29 mouse cellular contexts compared by ENCODE assay signal in the genomic region with DNA sequence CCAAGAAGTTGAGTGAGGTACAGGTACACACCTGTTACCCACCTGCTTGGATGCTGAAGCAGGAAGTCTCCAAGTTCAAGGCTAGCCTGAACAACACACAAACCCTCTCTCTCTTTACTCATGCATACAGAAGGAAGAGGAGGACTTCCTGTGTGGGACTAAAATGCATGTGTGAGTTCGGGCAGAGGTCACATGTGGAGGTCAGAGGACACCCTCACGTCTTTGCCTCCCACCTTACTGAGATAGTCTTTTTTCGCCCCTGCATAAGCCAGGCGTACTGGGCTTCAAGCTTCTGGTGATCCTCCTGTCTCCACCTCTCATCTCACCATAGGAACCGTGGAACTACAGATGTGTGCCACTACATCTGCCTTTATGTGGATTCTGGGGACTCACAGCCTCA. TPM values are rescaled to one million over a fixed set of nuclear protein-coding genes. Genes with fewer than 3 reads are reported as not detected.
DNase-seq lines count a peak whose midpoint lies in the region; ATAC-seq lines count a peak whose summit lies in the region.
"Had no signal": no experiment of that assay in that cellular context is flagged by ENCODE, and none has a peak within 500 bp of the region (broad histone marks: within the 10 kb centered on the region; RNA-seq: fewer than 3 reads in every experiment).

No protein-coding gene starts in this region.

- peak; percentile 37 for ATAC-seq in CD4-positive, CD25-positive, alpha-beta regulatory T cell, adult 4 months
- ATAC-seq in erythroid progenitor cell, adult 5-6 weeks (replicated peaks; ENCODE audit: low FRiP score, poor library complexity, severe bottlenecking): no peak
- ATAC-seq: forebrain, postnatal 0 days; intestine, postnatal 0 days had no signal

- peak; percentile 32 to 36 for DNase-seq in spleen, postnatal 36 days (ENCODE audit: low spot score in 2 of 2)
- DNase-seq in spleen, adult 12 weeks (ENCODE audit: low spot score): no peak
- DNase-seq in induced T-regulatory cell, adult 2 months (ENCODE audit: low read depth): peak; percentile 52
- no peak for DNase-seq in gastrocnemius, postnatal 14 days
- DNase-seq in MN1 (ENCODE audit: low spot score): no peak
- DNase-seq: cerebellum, postnatal 14 days; embryo, embryonic 11 days; forebrain, postnatal 0 days; midbrain, embryonic 14.5 days; right cerebral cortex, postnatal 14 days had no signal

- intact Hi-C loops in gastrocnemius, postnatal 14 days (cut with DNase I; ENCODE audit: low total_unique reads): no loop called here

RNA-seq across cellular contexts. Expression of gene Gm20403, which starts 12.1 kb away (rescaled TPM):
- not detected for polyA plus RNA-seq in CD4-positive, CD25-positive, alpha-beta regulatory T cell, adult 4 months (2017; shearing (Covaris generic))
- total RNA-seq in erythroid progenitor cell, adult 5-6 weeks (2015; ENCODE audit: low replicate concordance): not detected in 2 replicates
- total RNA-seq in erythroid progenitor cell, adult 5-6 weeks (2017; ENCODE audit: low replicate concordance): not detected in 2 replicates
- total RNA-seq in gastrocnemius, postnatal 14 days (2021): not detected
- total RNA-seq: adrenal gland, adult 8-10 months; forebrain, postnatal 0 days; heart, postnatal 14 days; layer of hippocampus, postnatal 14 days; left cerebral cortex, postnatal 25 days; megakaryocyte progenitor cell, adult 5-6 weeks had no signal
- polyA plus RNA-seq: brain, embryonic 14.5 days; embryonic facial prominence, embryonic 14.5 days; forebrain, postnatal 0 days; gonadal fat pad, adult 2 months; heart, embryonic 12.5 days; hindbrain, embryonic 14.5 days; intestine, postnatal 0 days; kidney, embryonic 16.5 days; large intestine, adult 2 months; limb, embryonic 14.5 days; liver, embryonic 15.5 days; lung, postnatal 0 days; midbrain, embryonic 14.5 days; neural tube, embryonic 14.5 days had no signal

RNA-seq across cellular contexts. Expression of gene Baz1a, which starts 15.7 kb away (rescaled TPM):
- 10 to 100 TPM; 25.3 to 26.2 TPM for polyA plus RNA-seq in CD4-positive, CD25-positive, alpha-beta regulatory T cell, adult 4 months (2017; shearing (Covaris generic))
- total RNA-seq in erythroid progenitor cell, adult 5-6 weeks (2015; ENCODE audit: low replicate concordance): 176 and 191 TPM in 2 replicates
- total RNA-seq in erythroid progenitor cell, adult 5-6 weeks (2017; ENCODE audit: low replicate concordance): 72.9 and 78.6 TPM in 2 replicates
- 1 to 10 TPM; 3.6 to 4.8 TPM for total RNA-seq in gastrocnemius, postnatal 14 days (2021)

Comparison
In these comparisons a context has a peak if more than half of its experiments do, and no peak if none do; other contexts are left out.
1. DNase-seq: peak in spleen, postnatal 36 days (2 of 2) and induced T-regulatory cell, adult 2 months (single experiment); none in spleen, adult 12 weeks (single experiment), gastrocnemius, postnatal 14 days (single experiment) and MN1 (single experiment).
2. RNA of gene Baz1a, which starts 15.7 kb away (total RNA-seq): 72.9 to 191 TPM in erythroid progenitor cell, adult 5-6 weeks; 3.6 to 4.8 TPM in gastrocnemius, postnatal 14 days; every median in the first group is over 10 times any median in the second.